Mouse (Mus musculus): ENCODE measurements around the gene Optn. TPM values are rescaled to one million over a fixed set of nuclear protein-coding genes. Genes with fewer than 3 reads are reported as not detected.
"Not testable (repeated sequence)": the region's sequence is repeated elsewhere in the genome, so short reads cannot be mapped to it uniquely, and the experiment has no call there.

Optn gene
- total RNA-seq (2022): 100 to 1,000 TPM in 1 of 4 experiments, 10 to 100 TPM in 3; 81.2 to 101 (median 95.0) TPM

GRCm38 (mm10) chr2:5063299-5064205 is at the start of gene Optn:
TSS of gene Optn (minus strand) at chr2:5064051.
- DNase-seq (ENCODE audit: low spot score): peak; percentile 83

- DNase-seq (ENCODE audit: low spot score): no peak
Measured at GRCm38 (mm10) chr2:5112785-5113291, 49.0 kb upstream of the Optn start.

- no peak for DNase-seq (ENCODE audit: low spot score)
Measured at GRCm38 (mm10) chr2:5102891-5103290, 39.0 kb upstream of the Optn start.

- DNase-seq (ENCODE audit: low spot score): no peak
Measured at GRCm38 (mm10) chr2:5101743-5102245, 37.9 kb upstream of the Optn start.

GRCm38 (mm10) chr2:5099176-5099575 is 35.3 kb upstream of the Optn start:
- DNase-seq (ENCODE audit: low spot score): no peak

- DNase-seq (ENCODE audit: low spot score): no peak
Measured at GRCm38 (mm10) chr2:5097786-5098445, 34.1 kb upstream of the Optn start.

- DNase-seq (ENCODE audit: low spot score): no peak
Measured at GRCm38 (mm10) chr2:5095316-5095715, 31.5 kb upstream of the Optn start.

GRCm38 (mm10) chr2:5094876-5095275 is 31.0 kb upstream of the Optn start:
- no peak for DNase-seq (ENCODE audit: low spot score)

- peak; percentile 5 for DNase-seq (ENCODE audit: low spot score)
Measured at GRCm38 (mm10) chr2:5090385-5090784, 26.5 kb upstream of the Optn start.

GRCm38 (mm10) chr2:5087667-5088066 is 23.8 kb upstream of the Optn start:
- no peak for DNase-seq (ENCODE audit: low spot score)

GRCm38 (mm10) chr2:5083739-5084138 is 19.9 kb upstream of the Optn start:
- DNase-seq (ENCODE audit: low spot score): no peak

- peak; percentile 40 for DNase-seq (ENCODE audit: low spot score)
Measured at GRCm38 (mm10) chr2:5080053-5080787, 16.4 kb upstream of the Optn start.

- no peak for DNase-seq (ENCODE audit: low spot score)
Measured at GRCm38 (mm10) chr2:5077937-5078336, 14.1 kb upstream of the Optn start.

- no peak for DNase-seq (ENCODE audit: low spot score)
Measured at GRCm38 (mm10) chr2:5077490-5077889, 13.6 kb upstream of the Optn start.

- DNase-seq (ENCODE audit: low spot score): no peak
Measured at GRCm38 (mm10) chr2:5075856-5076255, 12.0 kb upstream of the Optn start.

- DNase-seq (ENCODE audit: low spot score): no peak
Measured at GRCm38 (mm10) chr2:5075432-5075831, 11.6 kb upstream of the Optn start.

GRCm38 (mm10) chr2:5073785-5074184 is 9.9 kb upstream of the Optn start:
- DNase-seq (ENCODE audit: low spot score): no peak

- no peak for DNase-seq (ENCODE audit: low spot score)
Measured at GRCm38 (mm10) chr2:5067951-5068350, 4.1 kb upstream of the Optn start.

- not testable (repeated sequence) for DNase-seq (ENCODE audit: low spot score)
Measured at GRCm38 (mm10) chr2:5067254-5067653, 3.4 kb upstream of the Optn start.

- DNase-seq (ENCODE audit: low spot score): no peak
Measured at GRCm38 (mm10) chr2:5064247-5064646, 396 bp upstream of the Optn start.

- DNase-seq (ENCODE audit: low spot score): no peak
Measured at GRCm38 (mm10) chr2:5062496-5063298, 1.2 kb downstream of the Optn start.
